Mouse (Mus musculus): Measurements from ENCODE around the gene 4933430I17Rik. TPM values are rescaled to one million over a fixed set of nuclear protein-coding genes. Genes with fewer than 3 reads are reported as not detected.

The 4933430I17Rik gene
- polyA plus RNA-seq, 1 experiment from 2014 or later = 0.83 TPM

DNA sequence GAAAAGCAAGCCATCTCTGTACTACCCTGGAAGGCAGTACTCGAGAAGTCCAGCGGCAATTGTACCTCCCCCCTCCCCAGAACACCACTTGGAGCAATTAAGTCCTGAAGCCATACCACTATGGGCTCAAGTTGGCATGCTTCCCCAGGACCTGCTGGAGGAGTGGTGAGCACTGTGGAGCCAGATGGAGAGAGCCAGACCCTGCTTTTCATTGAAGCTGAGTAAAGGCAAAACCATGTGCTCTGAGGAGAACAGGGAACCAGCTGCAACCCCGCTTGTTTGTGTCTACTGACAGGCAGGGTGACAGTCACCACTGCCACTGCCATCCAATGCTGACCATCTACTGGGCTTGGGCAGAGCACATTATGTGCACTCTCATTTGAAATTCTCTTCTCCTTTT lies 16.6 kb downstream of the 4933430I17Rik start:
- DNase-seq (ENCODE audit: low spot score) (no peak), ATAC-seq (replicated peaks; ENCODE audit: insufficient number of reproducible peaks, low FRiP score, low TSS enrichment, low read depth) (no peak)
- Histone ChIP-seq H3K27ac (replicated peaks; ENCODE audit: low read depth, low read length) (no peak overlapping the region), H3K4me1 (ENCODE audit: control insufficient read depth, insufficient read depth, low read length) (no peaks in the 10 kb centered on the region), H3K9me3 (replicated peaks; ENCODE audit: control insufficient read depth, low read length) (no peaks in the 10 kb centered on the region), H3K27me3 (ENCODE audit: control insufficient read depth, insufficient read depth, low read length) (no peaks in the 10 kb centered on the region), H3K36me3 (replicated peaks; ENCODE audit: control insufficient read depth, insufficient read depth, low read depth, low read length) (no peaks in the 10 kb centered on the region), H3K4me2 (ENCODE audit: low read depth, low read length) (no peak overlapping the region), H3K9ac (replicated peaks; ENCODE audit: low read length) (no peak overlapping the region), H3K4me3 (ENCODE audit: low read depth, low read length) (no peak overlapping the region)
- WGBS = 70% methylated on average over 3 of the region's 3 CpGs

DNA sequence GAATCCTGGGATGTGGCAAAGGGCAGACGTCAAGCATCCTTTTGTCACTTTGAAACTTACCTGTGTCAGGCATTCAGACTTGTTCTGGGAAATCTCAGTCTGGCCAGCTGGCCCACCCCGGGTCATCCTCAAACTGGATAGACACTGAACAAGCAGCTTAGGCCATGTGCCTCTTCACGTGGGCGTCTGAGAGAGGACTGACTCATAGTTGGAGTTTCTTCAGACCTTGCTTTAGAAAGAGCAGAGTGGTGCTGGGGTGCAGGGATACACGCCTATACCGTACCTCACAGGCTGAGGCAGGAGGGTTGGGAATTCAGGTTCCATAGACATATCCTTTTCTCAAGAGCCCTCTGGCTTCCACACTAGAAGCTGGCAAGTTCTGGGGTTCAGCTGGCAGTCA lies 18.6 kb downstream of the 4933430I17Rik start:
- Histone ChIP-seq H3K4me1 (ENCODE audit: control insufficient read depth, insufficient read depth, low read length) (no peaks in the 10 kb centered on the region), H3K36me3 (replicated peaks; ENCODE audit: control insufficient read depth, insufficient read depth, low read depth, low read length) (no peaks in the 10 kb centered on the region), H3K4me2 (ENCODE audit: low read depth, low read length) (no peak overlapping the region), H3K4me3 (ENCODE audit: low read depth, low read length) (no peak overlapping the region), H3K27me3 (ENCODE audit: control insufficient read depth, insufficient read depth, low read length) (no peaks in the 10 kb centered on the region), H3K27ac (replicated peaks; ENCODE audit: low read depth, low read length) (no peak overlapping the region), H3K9ac (replicated peaks; ENCODE audit: low read length) (no peak overlapping the region), H3K9me3 (replicated peaks; ENCODE audit: control insufficient read depth, low read length) (no peaks in the 10 kb centered on the region)
- WGBS = 88% methylated on average over 6 of the region's 6 CpGs
- ATAC-seq (replicated peaks; ENCODE audit: insufficient number of reproducible peaks, low FRiP score, low TSS enrichment, low read depth) (no peak), DNase-seq (ENCODE audit: low spot score) (no peak)

DNA sequence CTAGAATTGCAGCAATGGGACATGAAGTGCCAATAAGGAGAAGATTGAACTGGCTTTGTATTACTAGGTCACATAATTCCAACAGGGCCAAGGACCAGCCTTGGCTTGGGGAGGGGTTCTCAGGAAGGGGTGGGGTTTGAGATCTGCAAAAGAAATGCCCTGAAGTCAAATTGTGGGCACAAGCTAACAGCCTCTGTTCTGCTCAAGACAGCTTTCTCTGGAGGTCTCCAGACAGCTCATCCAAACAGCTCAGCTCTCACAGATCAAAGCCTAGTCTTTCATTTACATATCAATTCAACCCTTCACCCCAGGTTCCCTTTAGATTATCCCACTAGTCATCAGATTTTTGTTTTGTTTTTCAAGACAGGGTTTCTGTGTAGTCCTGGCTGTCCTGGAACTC lies 19.6 kb downstream of the 4933430I17Rik start:
- H3K9ac ChIP-seq (replicated peaks; ENCODE audit: low read length) = no peak overlapping the region
- no peak overlapping the region for H3K4me3 ChIP-seq (ENCODE audit: low read depth, low read length)
- no peaks in the 10 kb centered on the region for H3K9me3 ChIP-seq (replicated peaks; ENCODE audit: control insufficient read depth, low read length)
- no peak for DNase-seq (ENCODE audit: low spot score)
- no peaks in the 10 kb centered on the region for H3K36me3 ChIP-seq (replicated peaks; ENCODE audit: control insufficient read depth, insufficient read depth, low read depth, low read length)
- H3K27me3 ChIP-seq (ENCODE audit: control insufficient read depth, insufficient read depth, low read length) = no peaks in the 10 kb centered on the region
- no peaks in the 10 kb centered on the region for H3K4me1 ChIP-seq (ENCODE audit: control insufficient read depth, insufficient read depth, low read length)
- no peak for ATAC-seq (replicated peaks; ENCODE audit: insufficient number of reproducible peaks, low FRiP score, low TSS enrichment, low read depth)
- H3K27ac ChIP-seq (replicated peaks; ENCODE audit: low read depth, low read length) = no peak overlapping the region
- H3K4me2 ChIP-seq (ENCODE audit: low read depth, low read length) = no peak overlapping the region

DNA sequence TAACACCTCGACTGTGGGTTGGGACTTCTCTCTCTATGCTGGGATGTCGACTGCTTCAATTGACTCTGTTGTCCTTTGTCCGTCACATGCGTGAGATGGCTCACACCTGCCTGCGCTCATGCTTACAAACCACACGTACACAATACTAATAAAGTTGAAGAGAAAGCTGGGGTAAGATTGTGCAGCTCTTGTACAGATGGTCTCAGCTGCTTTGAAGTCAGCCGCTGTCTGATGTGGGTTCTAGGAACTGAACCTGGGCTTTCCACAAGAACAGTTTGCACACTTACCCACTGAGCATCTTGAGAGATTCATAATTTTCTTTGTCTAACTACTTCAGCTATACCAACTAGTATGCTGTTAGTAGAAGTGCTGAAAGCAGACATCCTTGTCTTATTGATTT lies 26.8 kb downstream of the 4933430I17Rik start:
- no peaks in the 10 kb centered on the region for H3K36me3 ChIP-seq (replicated peaks; ENCODE audit: control insufficient read depth, insufficient read depth, low read depth, low read length)
- H3K9ac ChIP-seq (replicated peaks; ENCODE audit: low read length) = no peak overlapping the region
- H3K4me2 ChIP-seq (ENCODE audit: low read depth, low read length) = no peak overlapping the region
- no peaks in the 10 kb centered on the region for H3K4me1 ChIP-seq (ENCODE audit: control insufficient read depth, insufficient read depth, low read length)
- ATAC-seq (replicated peaks; ENCODE audit: insufficient number of reproducible peaks, low FRiP score, low TSS enrichment, low read depth) = no peak
- H3K4me3 ChIP-seq (ENCODE audit: low read depth, low read length) = no peak overlapping the region
- no peaks in the 10 kb centered on the region for H3K9me3 ChIP-seq (replicated peaks; ENCODE audit: control insufficient read depth, low read length)
- H3K27me3 ChIP-seq (ENCODE audit: control insufficient read depth, insufficient read depth, low read length) = no peaks in the 10 kb centered on the region
- 90% methylated on average over 7 of the region's 7 CpGs for WGBS
- DNase-seq (ENCODE audit: low spot score) = no peak
- no peak overlapping the region for H3K27ac ChIP-seq (replicated peaks; ENCODE audit: low read depth, low read length)

DNA sequence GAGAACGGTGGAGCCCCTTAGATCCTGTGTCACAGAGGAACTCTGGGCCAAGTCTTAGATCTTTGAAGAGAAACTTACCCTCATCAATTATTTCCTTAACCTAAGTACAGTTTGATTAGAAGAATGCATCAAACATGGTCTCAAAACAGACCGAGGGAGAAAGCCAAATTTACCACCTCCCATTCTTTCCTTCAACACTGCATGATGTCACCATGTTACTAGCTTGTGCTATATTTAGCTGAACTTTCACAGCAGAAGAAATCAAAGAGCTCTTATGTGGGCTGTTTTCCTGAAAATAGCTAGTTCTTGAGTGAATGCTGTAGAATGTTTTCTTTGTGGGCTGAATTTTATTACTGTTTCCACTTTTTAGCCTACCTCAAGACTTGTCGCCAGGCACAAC lies 32.3 kb downstream of the 4933430I17Rik start:
- no peak for DNase-seq (ENCODE audit: low spot score)
- 70% methylated on average over 3 of the region's 3 CpGs for WGBS
- no peaks in the 10 kb centered on the region for H3K36me3 ChIP-seq (replicated peaks; ENCODE audit: control insufficient read depth, insufficient read depth, low read depth, low read length)
- no peaks in the 10 kb centered on the region for H3K27me3 ChIP-seq (ENCODE audit: control insufficient read depth, insufficient read depth, low read length)
- H3K9ac ChIP-seq (replicated peaks; ENCODE audit: low read length) = no peak overlapping the region
- H3K27ac ChIP-seq (replicated peaks; ENCODE audit: low read depth, low read length) = no peak overlapping the region
- no peaks in the 10 kb centered on the region for H3K9me3 ChIP-seq (replicated peaks; ENCODE audit: control insufficient read depth, low read length)
- H3K4me2 ChIP-seq (ENCODE audit: low read depth, low read length) = no peak overlapping the region
- no peaks in the 10 kb centered on the region for H3K4me1 ChIP-seq (ENCODE audit: control insufficient read depth, insufficient read depth, low read length)
- no peak overlapping the region for H3K4me3 ChIP-seq (ENCODE audit: low read depth, low read length)
- ATAC-seq (replicated peaks; ENCODE audit: insufficient number of reproducible peaks, low FRiP score, low TSS enrichment, low read depth) = no peak

DNA sequence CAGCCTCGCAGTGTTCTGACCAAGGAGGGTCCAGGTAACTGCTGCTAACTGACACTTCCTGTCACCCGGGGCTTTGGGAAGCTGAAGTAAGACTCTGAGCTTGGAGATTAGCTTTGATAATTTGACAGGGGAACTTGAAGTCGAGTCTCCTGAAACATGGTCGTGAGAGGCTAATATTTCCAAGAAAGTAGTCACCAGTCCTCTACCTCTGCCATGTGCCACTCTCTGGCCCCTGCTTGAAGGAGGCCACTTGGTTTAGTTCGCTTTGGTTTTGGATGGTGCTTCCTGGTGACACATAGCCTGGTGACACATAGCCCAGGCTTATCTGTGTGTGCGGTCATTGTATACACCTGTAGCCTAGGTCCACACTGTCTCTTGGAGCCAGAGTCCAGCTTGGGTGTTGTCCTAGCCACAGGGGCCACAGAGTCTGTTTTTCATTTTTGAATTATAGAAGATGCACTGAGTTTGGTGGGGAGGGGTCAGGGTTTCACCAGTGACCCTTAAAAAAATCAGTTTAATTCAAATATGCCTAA lies 34.7 kb downstream of the 4933430I17Rik start, which contains the start of gene Rgs3:
TSS of gene Rgs3 (plus strand) at position 51 of the 533 bp plus-strand sequence.
- Histone ChIP-seq H3K27ac (replicated peaks; ENCODE audit: low read depth, low read length) (no peak within 1 kb of the TSS), H3K4me1 (ENCODE audit: control insufficient read depth, insufficient read depth, low read length) (no peaks in the 10 kb centered on the region), H3K9ac (replicated peaks; ENCODE audit: low read length) (no peak within 1 kb of the TSS), H3K36me3 (replicated peaks; ENCODE audit: control insufficient read depth, insufficient read depth, low read depth, low read length) (no peaks in the 10 kb centered on the region), H3K9me3 (replicated peaks; ENCODE audit: control insufficient read depth, low read length) (no peaks in the 10 kb centered on the region), H3K4me2 (ENCODE audit: low read depth, low read length) (no peak within 1 kb of the TSS), H3K4me3 (ENCODE audit: low read depth, low read length) (no peak within 1 kb of the TSS), H3K27me3 (ENCODE audit: control insufficient read depth, insufficient read depth, low read length) (no peaks in the 10 kb centered on the region)
- ATAC-seq (replicated peaks; ENCODE audit: insufficient number of reproducible peaks, low FRiP score, low TSS enrichment, low read depth) = no peak
- no peak for DNase-seq (ENCODE audit: low spot score)
- 62% methylated on average over 6 of the region's 6 CpGs for WGBS

DNA sequence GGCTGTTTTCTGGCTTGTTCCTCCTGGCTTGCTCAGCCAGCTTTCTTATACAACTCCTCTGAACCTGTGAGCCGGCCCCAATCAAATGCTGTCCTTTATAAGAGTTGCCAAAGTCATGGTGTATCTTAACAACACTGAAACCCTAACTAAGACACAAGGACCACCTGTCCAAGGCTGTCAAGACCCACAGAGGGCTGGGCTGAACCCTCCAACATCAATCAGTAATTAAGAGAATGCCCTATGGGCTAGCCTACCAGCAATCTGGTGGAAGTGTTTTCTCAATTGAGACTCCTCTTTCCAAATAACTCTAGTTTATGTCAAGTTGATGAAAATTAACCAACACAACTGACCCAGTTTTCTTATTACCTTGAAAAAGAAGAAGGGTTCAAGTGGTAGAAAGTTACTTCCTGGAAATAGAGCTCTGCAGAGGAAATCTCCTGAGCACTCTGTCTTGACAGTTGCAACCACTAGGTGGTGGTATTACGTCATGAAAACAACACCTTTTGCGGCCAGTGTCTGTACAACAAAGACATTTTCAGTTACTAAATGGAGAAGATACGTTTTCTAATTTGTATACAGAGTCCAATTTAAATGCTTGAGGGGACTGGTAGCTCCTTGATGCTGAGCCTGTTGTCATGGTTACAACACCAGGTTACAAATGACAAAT lies 35.9 kb downstream of the 4933430I17Rik start:
- Histone ChIP-seq H3K4me1 (ENCODE audit: control insufficient read depth, insufficient read depth, low read length) (no peaks in the 10 kb centered on the region), H3K9ac (replicated peaks; ENCODE audit: low read length) (no peak overlapping the region), H3K27ac (replicated peaks; ENCODE audit: low read depth, low read length) (no peak overlapping the region), H3K27me3 (ENCODE audit: control insufficient read depth, insufficient read depth, low read length) (no peaks in the 10 kb centered on the region), H3K36me3 (replicated peaks; ENCODE audit: control insufficient read depth, insufficient read depth, low read depth, low read length) (no peaks in the 10 kb centered on the region), H3K4me3 (ENCODE audit: low read depth, low read length) (no peak overlapping the region), H3K9me3 (replicated peaks; ENCODE audit: control insufficient read depth, low read length) (no peaks in the 10 kb centered on the region), H3K4me2 (ENCODE audit: low read depth, low read length) (no peak overlapping the region)
- 24% methylated on average over 4 of the region's 4 CpGs for WGBS
- ATAC-seq (replicated peaks; ENCODE audit: insufficient number of reproducible peaks, low FRiP score, low TSS enrichment, low read depth) = no peak; the same call in 1 of the 2 replicates
- DNase-seq (ENCODE audit: low spot score) = peak; percentile 89

DNA sequence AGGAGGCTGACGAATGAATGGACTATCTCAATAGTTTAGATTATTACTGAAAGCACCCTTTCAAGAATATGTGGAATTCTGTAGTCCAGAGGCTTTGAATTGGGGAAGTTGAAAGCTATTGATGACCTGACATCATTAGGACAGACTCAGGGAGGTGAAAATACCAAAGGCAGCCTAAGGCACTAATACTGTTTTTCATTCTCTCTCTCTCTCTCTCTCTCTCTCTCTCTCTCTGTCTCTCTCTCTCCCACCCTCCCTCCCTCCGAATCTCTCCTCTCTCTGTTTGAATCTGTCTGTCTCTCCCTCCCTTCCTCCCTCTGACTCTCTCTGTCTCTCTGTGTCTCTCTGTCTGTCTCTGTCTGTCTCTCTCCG lies 36.4 kb downstream of the 4933430I17Rik start:
- WGBS = 58% methylated on average over 3 of the region's 3 CpGs
- no peaks in the 10 kb centered on the region for H3K4me1 ChIP-seq (ENCODE audit: control insufficient read depth, insufficient read depth, low read length)
- DNase-seq (ENCODE audit: low spot score) = no peak
- H3K27me3 ChIP-seq (ENCODE audit: control insufficient read depth, insufficient read depth, low read length) = no peaks in the 10 kb centered on the region
- H3K9ac ChIP-seq (replicated peaks; ENCODE audit: low read length) = no peak overlapping the region
- H3K9me3 ChIP-seq (replicated peaks; ENCODE audit: control insufficient read depth, low read length) = no peaks in the 10 kb centered on the region
- ATAC-seq (replicated peaks; ENCODE audit: insufficient number of reproducible peaks, low FRiP score, low TSS enrichment, low read depth) = no peak
- no peaks in the 10 kb centered on the region for H3K36me3 ChIP-seq (replicated peaks; ENCODE audit: control insufficient read depth, insufficient read depth, low read depth, low read length)
- H3K4me2 ChIP-seq (ENCODE audit: low read depth, low read length) = no peak overlapping the region
- H3K27ac ChIP-seq (replicated peaks; ENCODE audit: low read depth, low read length) = no peak overlapping the region
- no peak overlapping the region for H3K4me3 ChIP-seq (ENCODE audit: low read depth, low read length)
